Mouse (Mus musculus): ENCODE results near the gene Gm20671. TPM values are rescaled to one million over a fixed set of nuclear protein-coding genes. Genes with fewer than 3 reads are reported as not detected.

Gm20671 gene
- polyA plus RNA-seq, 1 experiment = not detected

DNA sequence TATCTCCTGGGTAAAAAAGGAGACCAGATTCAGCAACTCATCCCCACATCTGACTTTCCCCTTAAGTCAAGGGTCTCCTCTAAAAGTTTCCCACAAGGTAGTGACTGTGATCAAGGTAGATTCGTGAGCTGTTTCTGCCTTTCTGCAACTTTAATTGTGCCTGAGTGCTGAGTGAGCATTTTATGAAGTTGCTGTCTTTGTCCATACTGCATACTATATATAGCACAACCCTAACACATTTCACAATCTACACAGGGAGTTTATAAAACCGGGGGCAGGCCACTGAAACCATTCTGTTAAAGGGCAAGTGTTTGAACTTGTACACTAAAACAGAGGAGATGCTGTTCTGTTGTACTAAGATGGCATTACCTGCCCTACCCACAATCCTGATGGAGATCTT lies 133.5 kb downstream of the Gm20671 start:
- Histone ChIP-seq H3K4me3 (ENCODE audit: low read depth, low read length) (no peak overlapping the region), H3K27ac (ENCODE audit: insufficient read depth, low read length) (no peak overlapping the region), H3K27me3 (ENCODE audit: control insufficient read depth, insufficient read depth, low read length, poor library complexity, severe bottlenecking) (no peaks in the 10 kb centered on the region), H3K9ac (ENCODE audit: low read depth, poor library complexity, severe bottlenecking) (no peak overlapping the region), H3K4me1 (ENCODE audit: control insufficient read depth, insufficient read depth, low read length) (no peaks in the 10 kb centered on the region), H3K36me3 (ENCODE audit: control insufficient read depth, insufficient read depth, low read length, poor library complexity, severe bottlenecking) (no peaks in the 10 kb centered on the region), H3K9me3 (replicated peaks; ENCODE audit: control insufficient read depth, insufficient read depth, low read length, poor library complexity, severe bottlenecking) (no peaks in the 10 kb centered on the region)
- TF ChIP-seq EP300 (IDR thresholded peaks at IDR 0.05; ENCODE audit: insufficient read depth, low read depth, low read length) (no peak), CTCF (IDR thresholded peaks at IDR 0.05; ENCODE audit: low read depth, low read length) (no peak), POLR2A (IDR thresholded peaks at IDR 0.05; ENCODE audit: insufficient read depth, low read length) (no peak)

Other genes starting within 250 kb of the Gm20671 start
- gene Yes1, start 215.9 kb downstream of the Gm20671 start, polyA plus RNA-seq (2011; ENCODE audit: insufficient read depth, insufficient read length, low read depth, missing spikeins) = 59.5 and 65.5 TPM in 2 replicates
- 59.0 and 65.7 TPM in 2 replicates for gene Pisd, start 41.5 kb downstream of the Gm20671 start, polyA plus RNA-seq (2011; ENCODE audit: insufficient read depth, insufficient read length, low read depth, missing spikeins)
- gene Prr14l, start 27.1 kb upstream of the Gm20671 start, polyA plus RNA-seq (2011; ENCODE audit: insufficient read depth, insufficient read length, low read depth, missing spikeins) = 57.1 and 58.6 TPM in 2 replicates
- 46.6 and 60.5 TPM in 2 replicates for gene Depdc5, start 36.6 kb upstream of the Gm20671 start, polyA plus RNA-seq (2011; ENCODE audit: insufficient read depth, insufficient read length, low read depth, missing spikeins)
- 309 and 334 TPM in 2 replicates for gene Ywhah, start 191.7 kb upstream of the Gm20671 start, polyA plus RNA-seq (2011; ENCODE audit: insufficient read depth, insufficient read length, low read depth, missing spikeins)

All from ES-Bruce4 (cell line).